Mouse (Mus musculus): ENCODE measurements around the gene Ankib1. TPM values are rescaled to one million over a fixed set of nuclear protein-coding genes. Genes with fewer than 3 reads are reported as not detected.

Gene Ankib1
- polyA plus RNA-seq, 1 experiment from 2014 or later = 18.0 TPM

DNA sequence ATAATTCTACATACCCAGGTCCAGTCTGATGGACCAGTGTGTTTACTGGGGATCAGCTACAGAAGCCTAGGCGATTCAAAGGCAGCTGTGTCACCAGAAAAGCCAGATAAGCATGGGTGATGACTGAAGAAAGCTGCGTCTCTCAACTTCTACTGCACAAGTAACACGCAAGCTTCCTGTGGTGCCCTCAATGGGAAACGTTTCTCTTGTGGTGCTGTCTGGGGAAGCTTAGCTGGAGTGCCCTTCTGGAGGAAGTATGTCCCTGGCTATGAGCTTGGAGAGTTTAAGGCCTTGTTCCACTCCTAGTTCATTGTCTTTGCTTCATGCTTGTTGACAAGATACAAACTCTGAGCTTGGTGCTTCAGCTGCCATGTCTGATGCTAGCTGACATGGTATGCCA is 83.4 kb downstream of the Ankib1 start:
- Histone ChIP-seq H3K4me1 (replicated peaks) (no peaks in the 10 kb centered on the region), H3K4me3 (no peak overlapping the region), H3K9me3 (no peaks in the 10 kb centered on the region), H3K4me2 (no peak overlapping the region), H3K9ac (no peak overlapping the region), H3K36me3 (peaks cover 52% of the 10 kb centered on the region), H3K27me3 (no peaks in the 10 kb centered on the region), H3K27ac (replicated peaks) (no peak overlapping the region)
- WGBS = 94% methylated on average over 4 of the region's 4 CpGs
- ATAC-seq (ENCODE audit: low FRiP score, low read depth) = no peak

DNA sequence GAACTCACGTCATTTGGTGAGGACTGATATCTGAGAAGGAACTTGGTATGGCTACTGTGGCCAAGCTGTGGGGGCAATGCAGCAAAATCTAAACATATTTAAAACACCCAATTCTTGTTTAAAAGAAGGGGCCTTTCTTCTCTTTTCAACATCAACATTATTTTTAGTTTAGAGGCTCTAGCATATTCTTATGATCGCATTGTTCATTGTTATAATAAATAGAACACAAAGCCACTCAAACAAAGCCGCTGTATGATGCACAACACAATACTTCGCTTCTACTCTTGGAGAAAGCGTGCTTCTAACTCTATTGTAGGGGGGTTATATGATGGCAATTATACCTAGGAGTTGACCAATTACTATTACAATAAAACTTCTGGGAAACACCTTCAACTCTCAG is 86.9 kb downstream of the Ankib1 start:
- Histone ChIP-seq H3K27ac (replicated peaks) (no peak overlapping the region), H3K27me3 (no peaks in the 10 kb centered on the region), H3K4me1 (replicated peaks) (no peaks in the 10 kb centered on the region), H3K9ac (no peak overlapping the region), H3K9me3 (no peaks in the 10 kb centered on the region), H3K4me2 (no peak overlapping the region), H3K4me3 (no peak overlapping the region), H3K36me3 (peaks cover 41% of the 10 kb centered on the region)
- WGBS = 97% methylated on average over 5 of the region's 5 CpGs
- ATAC-seq (ENCODE audit: low FRiP score, low read depth) = no peak

DNA sequence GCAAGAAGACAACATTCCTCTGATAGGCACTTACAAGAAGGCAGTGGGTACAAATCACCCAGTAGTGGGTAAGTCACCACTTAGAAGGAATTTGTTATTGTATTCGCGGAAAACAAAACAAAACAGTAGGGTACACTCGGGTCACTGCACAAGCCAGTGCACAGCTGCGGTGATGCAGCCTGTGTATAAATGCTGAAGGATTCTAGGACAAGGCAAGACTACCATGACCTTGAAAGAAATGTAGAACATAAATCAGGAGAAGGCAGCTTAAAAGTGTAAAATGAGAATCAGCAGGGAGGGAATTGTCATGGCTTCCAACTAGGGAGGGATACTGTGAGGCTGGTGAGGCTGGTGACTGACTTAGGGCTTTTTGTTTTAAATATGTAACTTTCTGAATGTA is 100.5 kb downstream of the Ankib1 start:
- H3K36me3 ChIP-seq = peaks cover 51% of the 10 kb centered on the region
- no peaks in the 10 kb centered on the region for H3K9me3 ChIP-seq
- H3K4me3 ChIP-seq = no peak overlapping the region
- H3K27me3 ChIP-seq = no peaks in the 10 kb centered on the region
- H3K9ac ChIP-seq = no peak overlapping the region
- no peak overlapping the region for H3K4me2 ChIP-seq
- no peak overlapping the region for H3K27ac ChIP-seq (replicated peaks)
- no peaks in the 10 kb centered on the region for H3K4me1 ChIP-seq (replicated peaks)
- 66% methylated on average over 4 of the region's 4 CpGs for WGBS
- no peak for ATAC-seq (ENCODE audit: low FRiP score, low read depth)

DNA sequence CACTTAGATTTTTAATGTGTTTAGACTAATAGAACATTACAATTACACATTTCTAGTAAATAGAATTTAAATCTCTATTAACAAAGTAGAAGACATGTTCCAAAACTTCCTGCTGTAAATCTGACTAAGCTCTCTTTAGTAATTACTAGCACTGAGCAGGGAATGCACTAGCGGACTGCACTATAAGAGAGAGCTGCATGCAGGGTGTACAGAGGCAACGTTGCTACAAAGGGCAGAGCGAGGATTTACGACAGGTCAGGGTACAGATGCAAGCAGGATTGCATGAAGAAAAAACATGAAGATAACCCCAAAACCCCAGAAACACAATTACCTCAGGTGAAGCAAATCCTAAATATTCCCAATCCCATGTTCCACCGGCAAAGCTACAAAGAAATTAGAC is 102.7 kb downstream of the Ankib1 start:
- H3K4me2 ChIP-seq = no peak overlapping the region
- no peaks in the 10 kb centered on the region for H3K9me3 ChIP-seq
- H3K4me3 ChIP-seq = no peak overlapping the region
- no peak overlapping the region for H3K9ac ChIP-seq
- peaks cover 49% of the 10 kb centered on the region for H3K36me3 ChIP-seq
- no peaks in the 10 kb centered on the region for H3K27me3 ChIP-seq
- no peaks in the 10 kb centered on the region for H3K4me1 ChIP-seq (replicated peaks)
- 96% methylated on average over 5 of the region's 5 CpGs for WGBS
- no peak for ATAC-seq (ENCODE audit: low FRiP score, low read depth)
- H3K27ac ChIP-seq (replicated peaks) = no peak overlapping the region

DNA sequence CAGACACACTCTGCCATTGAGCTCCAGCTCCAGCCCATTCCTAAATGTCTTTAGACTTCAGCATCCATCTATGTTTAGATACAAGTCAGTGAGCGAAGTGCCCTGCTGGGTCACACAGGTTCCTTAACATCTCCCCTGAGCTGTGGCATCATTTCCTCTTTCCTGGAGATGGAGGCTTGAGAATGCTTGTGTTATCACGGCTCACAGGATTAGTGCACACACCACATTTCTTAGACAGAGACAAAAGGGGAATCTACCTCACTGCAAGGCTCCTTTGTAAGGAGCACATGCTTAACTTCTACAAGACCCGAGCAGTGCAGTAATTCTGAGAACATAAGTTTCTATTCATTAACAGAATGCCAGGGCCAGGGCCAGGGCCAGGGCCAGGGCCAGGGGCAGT is 106.7 kb downstream of the Ankib1 start:
- Histone ChIP-seq H3K9me3 (no peaks in the 10 kb centered on the region), H3K27me3 (no peaks in the 10 kb centered on the region), H3K4me3 (no peak overlapping the region), H3K36me3 (peaks cover 66% of the 10 kb centered on the region), H3K4me1 (replicated peaks) (no peaks in the 10 kb centered on the region), H3K27ac (replicated peaks) (no peak overlapping the region), H3K9ac (no peak overlapping the region), H3K4me2 (no peak overlapping the region)
- ATAC-seq (ENCODE audit: low FRiP score, low read depth) = no peak
- WGBS = 89% methylated on average over 3 of the region's 3 CpGs

DNA sequence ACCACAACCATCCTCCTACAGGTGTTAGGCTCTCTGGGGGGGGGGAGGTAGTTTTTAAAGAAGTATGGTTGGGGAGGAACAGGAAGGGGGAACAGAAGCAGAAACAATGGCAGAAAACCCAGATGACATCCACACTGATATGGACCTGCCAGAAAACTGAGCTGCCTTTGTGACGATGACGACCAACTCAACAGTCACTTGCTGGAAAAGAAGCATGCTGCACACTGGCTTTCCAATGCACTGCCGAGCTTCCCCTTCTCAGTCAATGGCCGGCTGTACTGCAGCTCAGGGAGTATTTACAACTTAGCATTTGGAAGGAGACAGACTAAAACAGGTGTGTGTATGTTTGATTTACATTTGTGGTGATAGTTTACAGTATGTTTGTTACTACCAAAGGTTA is 107.5 kb downstream of the Ankib1 start:
- no peaks in the 10 kb centered on the region for H3K9me3 ChIP-seq
- H3K4me3 ChIP-seq = no peak overlapping the region
- H3K4me1 ChIP-seq (replicated peaks) = no peaks in the 10 kb centered on the region
- 95% methylated on average over 4 of the region's 4 CpGs for WGBS
- H3K27me3 ChIP-seq = no peaks in the 10 kb centered on the region
- no peak overlapping the region for H3K4me2 ChIP-seq
- H3K9ac ChIP-seq = no peak overlapping the region
- peaks cover 58% of the 10 kb centered on the region for H3K36me3 ChIP-seq
- no peak for ATAC-seq (ENCODE audit: low FRiP score, low read depth)
- no peak overlapping the region for H3K27ac ChIP-seq (replicated peaks)

DNA sequence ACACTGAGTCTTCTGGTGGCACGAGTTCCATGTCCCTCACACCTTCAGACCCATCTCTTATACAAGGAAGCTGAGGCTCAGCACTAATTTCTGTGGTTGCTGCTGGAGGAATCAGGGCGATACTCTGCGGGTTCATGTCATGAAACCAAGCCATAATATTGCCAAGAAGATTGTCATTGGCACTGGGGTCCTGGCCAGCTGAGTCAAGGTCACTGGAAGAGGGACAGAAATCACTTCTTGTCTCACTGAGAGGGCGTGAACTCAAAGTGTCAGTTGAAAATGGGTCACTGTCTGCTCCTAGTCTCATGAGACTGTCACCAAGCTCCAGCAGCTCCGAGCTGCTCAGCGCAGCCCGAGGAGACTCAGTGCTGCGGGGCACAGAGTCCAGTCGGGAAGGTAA is 109.8 kb downstream of the Ankib1 start:
- ATAC-seq (ENCODE audit: low FRiP score, low read depth) = no peak
- 94% methylated on average over 9 of the region's 9 CpGs for WGBS
- no peaks in the 10 kb centered on the region for H3K27me3 ChIP-seq
- H3K9ac ChIP-seq = no peak overlapping the region
- H3K4me2 ChIP-seq = no peak overlapping the region
- H3K4me3 ChIP-seq = no peak overlapping the region
- H3K9me3 ChIP-seq = no peaks in the 10 kb centered on the region
- H3K4me1 ChIP-seq (replicated peaks) = no peaks in the 10 kb centered on the region
- H3K36me3 ChIP-seq = peaks cover 56% of the 10 kb centered on the region
- no peak overlapping the region for H3K27ac ChIP-seq (replicated peaks)

DNA sequence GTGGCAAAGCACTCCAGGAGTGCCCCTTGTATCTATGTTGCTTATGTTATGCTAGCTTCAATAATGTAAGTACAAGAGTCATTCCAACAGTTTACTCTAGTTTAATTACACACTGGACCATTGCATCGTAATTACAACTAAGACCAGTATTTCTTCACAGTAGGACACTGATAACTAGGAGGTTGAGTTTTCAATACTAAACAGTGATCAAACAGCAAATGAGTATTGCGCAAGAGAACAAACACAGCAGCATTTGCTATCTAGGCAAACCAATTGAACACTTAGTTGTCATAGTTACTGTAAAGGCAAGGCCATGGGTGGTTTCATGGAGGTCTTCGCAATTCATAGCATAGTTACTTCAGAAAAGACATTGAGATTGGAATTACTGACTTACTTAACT is 111.4 kb downstream of the Ankib1 start:
- Histone ChIP-seq H3K4me2 (no peak overlapping the region), H3K9me3 (no peaks in the 10 kb centered on the region), H3K4me3 (no peak overlapping the region), H3K27ac (replicated peaks) (no peak overlapping the region), H3K36me3 (peaks cover 47% of the 10 kb centered on the region), H3K4me1 (replicated peaks) (no peaks in the 10 kb centered on the region), H3K27me3 (no peaks in the 10 kb centered on the region), H3K9ac (no peak overlapping the region)
- 97% methylated on average over 3 of the region's 3 CpGs for WGBS
- no peak for ATAC-seq (ENCODE audit: low FRiP score, low read depth)

DNA sequence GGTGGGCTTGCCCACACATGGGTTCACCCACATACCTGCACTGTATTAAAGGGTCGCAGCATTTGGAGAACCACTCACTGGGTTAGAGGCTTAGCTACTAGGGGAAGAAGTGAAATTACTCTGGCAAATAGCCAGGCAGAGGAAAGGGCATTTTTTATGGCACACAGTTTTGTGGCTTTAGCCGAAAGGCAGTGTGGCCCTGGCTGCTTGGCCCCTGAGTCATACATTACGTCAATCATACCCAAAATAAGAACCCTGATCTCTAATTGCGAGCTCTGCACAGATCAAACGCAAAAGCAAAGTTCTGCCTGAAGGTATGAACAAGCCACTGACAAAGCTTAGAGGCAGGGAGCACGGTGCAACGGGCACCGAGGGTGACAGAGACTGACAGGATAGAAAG is 114.4 kb downstream of the Ankib1 start:
- 93% methylated on average over 8 of the region's 8 CpGs for WGBS
- Histone ChIP-seq H3K4me1 (replicated peaks) (no peaks in the 10 kb centered on the region), H3K27me3 (no peaks in the 10 kb centered on the region), H3K4me3 (no peak overlapping the region), H3K4me2 (no peak overlapping the region), H3K9me3 (no peaks in the 10 kb centered on the region), H3K9ac (no peak overlapping the region), H3K36me3 (peaks cover 29% of the 10 kb centered on the region), H3K27ac (replicated peaks) (no peak overlapping the region)
- no peak for ATAC-seq (ENCODE audit: low FRiP score, low read depth)

DNA sequence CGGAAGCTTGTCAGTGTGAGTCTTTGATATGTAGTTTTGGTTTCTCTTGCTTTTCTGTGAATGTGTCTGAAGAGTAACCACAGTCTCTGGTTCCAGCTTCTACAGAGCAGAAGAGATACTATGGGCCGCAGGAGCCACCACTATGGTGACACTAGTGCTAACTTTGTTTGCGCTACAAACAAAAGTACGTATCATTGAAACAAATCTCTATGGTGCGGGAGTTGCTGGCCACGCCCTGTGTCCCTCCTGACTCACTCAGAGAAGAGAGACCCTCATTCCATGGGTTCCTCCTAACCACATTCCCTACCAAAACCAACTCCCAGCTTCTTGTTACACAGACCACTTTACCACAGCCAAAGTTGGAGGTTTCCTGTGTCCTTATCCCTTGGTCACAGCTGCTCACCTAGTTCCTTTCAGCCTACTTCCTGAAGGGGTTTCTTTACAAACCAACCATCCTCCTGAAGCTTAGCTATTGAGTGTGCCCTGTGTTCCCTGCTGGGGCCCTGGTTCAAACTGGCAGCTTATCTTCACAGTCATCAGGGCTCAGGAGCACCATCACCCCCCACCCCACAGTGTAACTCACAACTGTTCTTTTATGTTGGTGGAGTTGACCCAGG is 132.7 kb downstream of the Ankib1 start:
- H3K4me1 ChIP-seq (replicated peaks) = no peaks in the 10 kb centered on the region
- no peaks in the 10 kb centered on the region for H3K36me3 ChIP-seq
- no peaks in the 10 kb centered on the region for H3K9me3 ChIP-seq
- H3K27ac ChIP-seq (replicated peaks) = no peak overlapping the region
- H3K4me3 ChIP-seq = no peak overlapping the region
- no peak overlapping the region for H3K9ac ChIP-seq
- whole genome bisulfite sequencing = 92% methylated on average over 6 of the region's 6 CpGs
- no peaks in the 10 kb centered on the region for H3K27me3 ChIP-seq
- no peak overlapping the region for H3K4me2 ChIP-seq
- no peak for ATAC-seq (ENCODE audit: low FRiP score, low read depth)

DNA sequence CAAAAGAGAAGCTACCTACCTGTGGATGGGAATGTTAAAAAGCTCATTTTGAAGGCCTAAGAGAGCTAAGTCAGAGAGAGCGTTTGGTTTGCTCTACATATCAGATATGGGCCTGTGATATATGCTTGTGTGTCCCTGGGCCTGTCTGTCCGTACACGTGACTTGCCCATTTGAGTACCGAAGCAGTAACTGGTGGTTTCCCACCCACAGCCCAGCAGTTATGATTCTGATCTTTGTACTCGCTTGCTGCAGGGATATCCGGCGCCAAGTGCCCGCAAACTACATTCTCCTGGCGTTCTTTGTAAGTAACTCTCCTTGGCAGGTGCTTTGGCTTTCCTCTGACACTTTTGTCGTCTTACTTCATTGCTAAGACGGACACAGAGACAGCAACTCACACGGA is 136.1 kb downstream of the Ankib1 start:
- Histone ChIP-seq H3K27ac (replicated peaks) (no peak overlapping the region), H3K4me2 (no peak overlapping the region), H3K27me3 (no peaks in the 10 kb centered on the region), H3K4me1 (replicated peaks) (no peaks in the 10 kb centered on the region), H3K4me3 (no peak overlapping the region), H3K9ac (no peak overlapping the region), H3K9me3 (no peaks in the 10 kb centered on the region), H3K36me3 (no peaks in the 10 kb centered on the region)
- 90% methylated on average over 12 of the region's 12 CpGs for WGBS
- no peak for ATAC-seq (ENCODE audit: low FRiP score, low read depth)

DNA sequence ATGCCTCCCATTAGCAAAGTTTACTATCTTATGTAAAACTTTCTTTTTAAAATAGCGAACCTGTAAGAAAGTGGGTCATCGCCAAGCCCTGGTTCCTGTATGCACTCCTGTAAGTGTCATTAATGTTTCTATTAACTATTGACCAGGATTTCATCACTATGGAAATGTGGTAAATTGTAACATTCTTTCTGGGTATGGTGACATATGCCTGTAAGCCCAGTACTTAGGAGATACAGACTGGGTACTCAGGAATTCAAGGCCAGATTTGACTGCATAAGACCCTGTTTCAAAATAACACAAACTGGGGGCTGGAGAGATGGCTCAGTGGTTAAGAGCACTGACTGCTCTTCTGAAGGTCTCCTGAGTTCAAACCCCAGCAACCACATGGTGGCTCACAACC is 137.5 kb downstream of the Ankib1 start:
- Histone ChIP-seq H3K36me3 (no peaks in the 10 kb centered on the region), H3K4me3 (no peak overlapping the region), H3K4me1 (replicated peaks) (no peaks in the 10 kb centered on the region), H3K9ac (no peak overlapping the region), H3K9me3 (no peaks in the 10 kb centered on the region), H3K27ac (replicated peaks) (no peak overlapping the region), H3K4me2 (no peak overlapping the region), H3K27me3 (no peaks in the 10 kb centered on the region)
- no peak for ATAC-seq (ENCODE audit: low FRiP score, low read depth)
- WGBS = 98% methylated on average over 2 of the region's 2 CpGs

DNA sequence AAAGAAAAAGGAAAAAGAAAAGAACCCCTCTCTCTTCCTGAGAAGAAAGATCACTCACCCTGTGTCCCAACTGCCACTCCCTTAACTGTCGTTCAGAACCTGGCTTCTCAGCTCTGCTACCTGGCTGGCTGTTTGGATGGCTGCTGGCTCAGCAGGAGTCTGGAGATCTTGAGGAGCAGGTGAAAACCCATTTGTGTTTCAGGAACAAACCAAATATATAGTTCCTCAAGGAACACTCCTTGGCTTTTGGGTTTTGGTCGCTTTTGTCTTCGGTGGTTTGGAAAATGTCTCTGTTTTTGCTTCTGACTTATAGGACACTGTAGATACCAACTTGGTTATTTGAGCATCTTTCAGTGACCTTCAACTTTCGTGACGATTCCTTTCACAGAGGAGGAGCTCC is 145.6 kb downstream of the Ankib1 start, which contains the start of gene Gatad1:
TSS of gene Gatad1 (minus strand) at position 101 of the 400 bp plus-strand sequence.
- no peaks in the 10 kb centered on the region for H3K4me1 ChIP-seq (replicated peaks)
- H3K4me3 ChIP-seq = no peak within 1 kb of the TSS
- 81% methylated on average over 5 of the region's 5 CpGs for WGBS

More for the DNA sequence above, 145.6 kb downstream of the Ankib1 start, which contains the start of gene Gatad1:
- ATAC-seq (ENCODE audit: low FRiP score, low read depth) = no peak
- no peaks in the 10 kb centered on the region for H3K36me3 ChIP-seq
- H3K4me2 ChIP-seq = no peak within 1 kb of the TSS
- H3K9me3 ChIP-seq = no peaks in the 10 kb centered on the region
- no peak within 1 kb of the TSS for H3K9ac ChIP-seq
- H3K27ac ChIP-seq (replicated peaks) = no peak within 1 kb of the TSS
- no peaks in the 10 kb centered on the region for H3K27me3 ChIP-seq
